Mouse (Mus musculus): ENCODE measurements around the gene Reps2. TPM values are rescaled to one million over a fixed set of nuclear protein-coding genes. Genes with fewer than 3 reads are reported as not detected.
A peak's percentile ranks its signal among the peaks of the same experiment; 100 is the strongest.

The Reps2 gene
- polyA plus RNA-seq, 1 experiment from 2014 or later = 1.8 TPM

GRCm38 (mm10) chrX:162584349-162584748 is 59.1 kb downstream of the Reps2 start:
- Histone ChIP-seq H3K27ac (replicated peaks) (no peak overlapping the region), H3K4me2 (no peak overlapping the region), H3K9ac (no peak overlapping the region), H3K36me3 (no peaks in the 10 kb centered on the region), H3K9me3 (no peaks in the 10 kb centered on the region), H3K4me1 (replicated peaks) (no peaks in the 10 kb centered on the region), H3K4me3 (no peak overlapping the region), H3K27me3 (peaks cover 37% of the 10 kb centered on the region)
- WGBS = 39% methylated on average over 3 of the region's 3 CpGs
- ATAC-seq (ENCODE audit: low read depth) = no peak

- no peaks in the 10 kb centered on the region for H3K9me3 ChIP-seq
- H3K4me1 ChIP-seq (replicated peaks) = no peaks in the 10 kb centered on the region
- H3K4me2 ChIP-seq = no peak overlapping the region
- no peak for ATAC-seq (ENCODE audit: low read depth)
- peaks cover 38% of the 10 kb centered on the region for H3K27me3 ChIP-seq
- H3K27ac ChIP-seq (replicated peaks) = no peak overlapping the region
- no peak overlapping the region for H3K9ac ChIP-seq
- H3K4me3 ChIP-seq = no peak overlapping the region
- no peaks in the 10 kb centered on the region for H3K36me3 ChIP-seq
- 70% methylated on average over 3 of the region's 3 CpGs for WGBS
These were observed 62.9 kb downstream of the Reps2 start for GRCm38 (mm10) chrX:162580521-162580920.

GRCm38 (mm10) chrX:162568439-162568838 is 75.0 kb downstream of the Reps2 start:
- ATAC-seq (ENCODE audit: low read depth) = no peak
- Histone ChIP-seq H3K4me3 (no peak overlapping the region), H3K9ac (no peak overlapping the region), H3K27ac (replicated peaks) (no peak overlapping the region), H3K9me3 (no peaks in the 10 kb centered on the region), H3K36me3 (no peaks in the 10 kb centered on the region), H3K4me2 (no peak overlapping the region), H3K4me1 (replicated peaks) (no peaks in the 10 kb centered on the region), H3K27me3 (peaks cover 9% of the 10 kb centered on the region)
- WGBS = 63% methylated on average over 2 of the region's 2 CpGs

GRCm38 (mm10) chrX:162565501-162565900 is 77.9 kb downstream of the Reps2 start:
- Histone ChIP-seq H3K27me3 (peaks cover 21% of the 10 kb centered on the region), H3K9ac (no peak overlapping the region), H3K4me3 (no peak overlapping the region), H3K36me3 (no peaks in the 10 kb centered on the region), H3K9me3 (no peaks in the 10 kb centered on the region), H3K4me1 (replicated peaks) (no peaks in the 10 kb centered on the region), H3K4me2 (no peak overlapping the region), H3K27ac (replicated peaks) (no peak overlapping the region)
- WGBS = 93% methylated on average over 4 of the region's 4 CpGs
- ATAC-seq (ENCODE audit: low read depth) = no peak

GRCm38 (mm10) chrX:162556459-162556841 is 87.0 kb downstream of the Reps2 start:
- Histone ChIP-seq H3K4me1 (replicated peaks) (peaks cover 4% of the 10 kb centered on the region; the same call in 1 of the 2 replicates), H3K27ac (replicated peaks) (no peak overlapping the region), H3K36me3 (no peaks in the 10 kb centered on the region), H3K9ac (no peak overlapping the region), H3K4me2 (no peak overlapping the region), H3K4me3 (no peak overlapping the region), H3K27me3 (peaks cover 57% of the 10 kb centered on the region), H3K9me3 (no peaks in the 10 kb centered on the region)
- WGBS = 50% methylated on average over 6 of the region's 6 CpGs
- no peak for ATAC-seq (ENCODE audit: low read depth)

GRCm38 (mm10) chrX:162555729-162556458 is 87.6 kb downstream of the Reps2 start:
- Histone ChIP-seq H3K9me3 (no peaks in the 10 kb centered on the region), H3K9ac (no peak overlapping the region), H3K36me3 (no peaks in the 10 kb centered on the region), H3K4me2 (no peak overlapping the region), H3K27me3 (peaks cover 55% of the 10 kb centered on the region), H3K4me1 (replicated peaks) (peaks cover 4% of the 10 kb centered on the region; the same call in 1 of the 2 replicates), H3K4me3 (no peak overlapping the region), H3K27ac (replicated peaks) (no peak overlapping the region; the same call in 1 of the 2 replicates)
- WGBS = 62% methylated on average over 1 of the region's 1 CpGs
- peak; percentile 50; the same call in 1 of the 2 replicates for ATAC-seq (ENCODE audit: low read depth)

- Histone ChIP-seq H3K27ac (replicated peaks) (no peak overlapping the region), H3K36me3 (no peaks in the 10 kb centered on the region), H3K9me3 (no peaks in the 10 kb centered on the region), H3K9ac (no peak overlapping the region), H3K4me1 (replicated peaks) (peaks cover 4% of the 10 kb centered on the region; the same call in 1 of the 2 replicates), H3K4me2 (no peak overlapping the region), H3K4me3 (no peak overlapping the region), H3K27me3 (peaks cover 57% of the 10 kb centered on the region)
- 64% methylated on average over 3 of the region's 3 CpGs for WGBS
- ATAC-seq (ENCODE audit: low read depth) = no peak
These were observed 88.9 kb downstream of the Reps2 start for GRCm38 (mm10) chrX:162554513-162554912.

- Histone ChIP-seq H3K9ac (no peak overlapping the region), H3K27ac (replicated peaks) (no peak overlapping the region; the same call in 1 of the 2 replicates), H3K4me2 (no peak overlapping the region), H3K36me3 (no peaks in the 10 kb centered on the region), H3K27me3 (peaks cover 57% of the 10 kb centered on the region), H3K4me1 (replicated peaks) (peaks cover 4% of the 10 kb centered on the region; the same call in 1 of the 2 replicates), H3K4me3 (no peak overlapping the region), H3K9me3 (no peaks in the 10 kb centered on the region)
- WGBS = 41% methylated on average over 8 of the region's 8 CpGs
- no peak for ATAC-seq (ENCODE audit: low read depth)
These were observed 91.1 kb downstream of the Reps2 start for GRCm38 (mm10) chrX:162552383-162552782.

GRCm38 (mm10) chrX:162545037-162545436 is 98.4 kb downstream of the Reps2 start:
- Histone ChIP-seq H3K4me3 (no peak overlapping the region), H3K36me3 (no peaks in the 10 kb centered on the region), H3K9ac (no peak overlapping the region), H3K4me1 (replicated peaks) (no peaks in the 10 kb centered on the region), H3K27ac (replicated peaks) (no peak overlapping the region), H3K27me3 (peaks cover 36% of the 10 kb centered on the region), H3K4me2 (no peak overlapping the region), H3K9me3 (no peaks in the 10 kb centered on the region)
- no peak for ATAC-seq (ENCODE audit: low read depth)

- WGBS = 43% methylated on average over 1 of the region's 1 CpGs
- ATAC-seq (ENCODE audit: low read depth) = no peak
These were observed 100.7 kb downstream of the Reps2 start for GRCm38 (mm10) chrX:162542576-162543227.

GRCm38 (mm10) chrX:162541961-162542360 is 101.5 kb downstream of the Reps2 start:
- H3K4me1 ChIP-seq (replicated peaks) = no peaks in the 10 kb centered on the region
- WGBS = 98% methylated on average over 1 of the region's 1 CpGs
- H3K27me3 ChIP-seq = peaks cover 36% of the 10 kb centered on the region
- no peak overlapping the region for H3K4me3 ChIP-seq
- H3K36me3 ChIP-seq = no peaks in the 10 kb centered on the region
- no peak overlapping the region for H3K9ac ChIP-seq
- no peak for ATAC-seq (ENCODE audit: low read depth)
- H3K4me2 ChIP-seq = no peak overlapping the region
- H3K27ac ChIP-seq (replicated peaks) = no peak overlapping the region
- H3K9me3 ChIP-seq = no peaks in the 10 kb centered on the region

More at GRCm38 (mm10) chrX:162542576-162543227, 100.7 kb downstream of the Reps2 start:
- H3K36me3 ChIP-seq = no peaks in the 10 kb centered on the region
- H3K27ac ChIP-seq (replicated peaks) = no peak overlapping the region
- no peak overlapping the region for H3K9ac ChIP-seq
- no peaks in the 10 kb centered on the region for H3K4me1 ChIP-seq (replicated peaks)
- H3K27me3 ChIP-seq = peaks cover 39% of the 10 kb centered on the region
- H3K4me3 ChIP-seq = no peak overlapping the region
- H3K9me3 ChIP-seq = no peaks in the 10 kb centered on the region
- H3K4me2 ChIP-seq = no peak overlapping the region

GRCm38 (mm10) chrX:162531016-162531415 is 112.4 kb downstream of the Reps2 start:
- Histone ChIP-seq H3K9me3 (no peaks in the 10 kb centered on the region), H3K4me1 (replicated peaks) (no peaks in the 10 kb centered on the region), H3K27ac (replicated peaks) (no peak overlapping the region), H3K9ac (no peak overlapping the region), H3K27me3 (peaks cover 35% of the 10 kb centered on the region), H3K4me2 (no peak overlapping the region), H3K36me3 (no peaks in the 10 kb centered on the region), H3K4me3 (no peak overlapping the region)
- WGBS = 94% methylated on average over 2 of the region's 2 CpGs
- no peak for ATAC-seq (ENCODE audit: low read depth)
